Mouse (Mus musculus) liver, embryonic 11.5 days (tissue): ENCODE measurements around the gene Msln. TPM values are rescaled to one million over a fixed set of nuclear protein-coding genes. Genes with fewer than 3 reads are reported as not detected.

Source experiments
- ATAC-seq: fragments of 200-750 bp; cut with Nextera tagmentation; replicated peaks from 2 replicates; pipeline ENCODE4 v1.8.0; 2017; ENCODE audit warnings: moderate number of reproducible peaks, mild to moderate bottlenecking, moderate TSS enrichment, moderate library complexity; ENCODE audit not compliant: low FRiP score
- DNase-seq: peaks from one replicate; pipeline ENCODE4 v3.0.0-alpha.2; 2017; ENCODE audit warnings: low spot score
- H3K27ac ChIP-seq: fragments of 300-500 bp; sonication (generic); 2 replicates; pipeline ENCODE4 v1.5.1; 2014; ENCODE audit warnings: mild to moderate bottlenecking, low read depth, low read length, control low read depth
- H3K27me3 ChIP-seq: fragments of 300-500 bp; sonication (generic); replicated peaks from 2 replicates; pipeline ENCODE4 v1.6.1; 2014; ENCODE audit warnings: low read length, mixed read lengths; ENCODE audit not compliant: control insufficient read depth, insufficient read depth
- H3K36me3 ChIP-seq: fragments of 300-500 bp; sonication (generic); 2 replicates; pipeline ENCODE4 v1.6.1; 2014; ENCODE audit warnings: mild to moderate bottlenecking, low read length, moderate library complexity, mixed read lengths; ENCODE audit not compliant: control insufficient read depth, insufficient read depth
- H3K4me1 ChIP-seq: fragments of 300-500 bp; sonication (generic); replicated peaks from 2 replicates; pipeline ENCODE4 v1.6.1; 2014; ENCODE audit warnings: low read length, mixed read lengths; ENCODE audit not compliant: control insufficient read depth, insufficient read depth
- H3K4me2 ChIP-seq: fragments of 300-500 bp; sonication (generic); 2 replicates; pipeline ENCODE4 v1.6.1; 2014; ENCODE audit warnings: mild to moderate bottlenecking, control low read depth, moderate library complexity
- H3K4me3 ChIP-seq: fragments of 300-500 bp; sonication (generic); 2 replicates; pipeline ENCODE4 v1.5.1; 2014; ENCODE audit warnings: low read depth, low read length, control low read depth
- H3K9ac ChIP-seq: fragments of 300-500 bp; sonication (generic); 2 replicates; pipeline ENCODE4 v1.6.1; 2014; ENCODE audit warnings: low read depth, low read length, control low read depth
- H3K9me3 ChIP-seq: fragments of 300-500 bp; sonication (generic); 2 replicates; pipeline ENCODE4 v1.6.1; 2016; ENCODE audit warnings: low read length, inconsistent platforms, mixed read lengths; ENCODE audit not compliant: control insufficient read depth
- WGBS: fragments of 180-500 bp; shearing (Covaris S2); extraction: QIAGEN DNeasy Blood & Tissue Kit; methylation state at CpG from one replicate; pipeline ENCODE4 v1.1.7; 2014; 5-methylcytosine and 5-hydroxymethylcytosine counted together
- polyA plus RNA-seq: library from polyadenylated mRNA; unstranded; fragments of >200 nt; fragmentation: Nextera tagmentation; extraction: Ambion mirVana; gene quantifications from 2 replicates; pipeline ENCODE4 v1.2.1, GENCODE M21; 2014

Gene Msln
- polyA plus RNA-seq, 1 experiment from 2014 or later = 0.55 TPM

GRCm38 (mm10) chr17:25792615-25793014 is 38.4 kb upstream of the Msln start, which contains the start of gene Fam173a:
TSS of gene Fam173a (minus strand) at chr17:25792901.
- DNase-seq (peak; percentile 71), ATAC-seq (peak; percentile 46; the same call in 1 of the 2 replicates)
- Histone ChIP-seq H3K36me3 (no peaks in the 10 kb centered on the region; the same call in 1 of the 2 replicates), H3K27ac (peak within 1 kb of the TSS; percentile 94), H3K4me3 (peak within 1 kb of the TSS; percentile 85), H3K9ac (peak within 1 kb of the TSS; percentile 81), H3K9me3 (no peaks in the 10 kb centered on the region), H3K27me3 (no peaks in the 10 kb centered on the region), H3K4me1 (peaks cover 32% of the 10 kb centered on the region), H3K4me2 (peak within 1 kb of the TSS; percentile 82)
- 1% methylated on average over 14 of the region's 14 CpGs for WGBS

- H3K4me3 ChIP-seq = peak overlapping the region; percentile 85
- H3K9ac ChIP-seq = peak overlapping the region; percentile 81
- H3K4me1 ChIP-seq = peaks cover 28% of the 10 kb centered on the region
- peak overlapping the region; percentile 82 for H3K4me2 ChIP-seq
- H3K27ac ChIP-seq = peak overlapping the region; percentile 94
- no peaks in the 10 kb centered on the region for H3K27me3 ChIP-seq
- H3K36me3 ChIP-seq = no peaks in the 10 kb centered on the region; the same call in 1 of the 2 replicates
- WGBS = under 1% methylated on average over 45 of the region's 45 CpGs
- peak; percentile 69 for ATAC-seq
- DNase-seq = peak; percentile 86
- no peaks in the 10 kb centered on the region for H3K9me3 ChIP-seq
These were observed 37.8 kb upstream of the Msln start for GRCm38 (mm10) chr17:25791843-25792527.

- Histone ChIP-seq H3K9ac (peak overlapping the region; percentile 81), H3K36me3 (no peaks in the 10 kb centered on the region; the same call in 1 of the 2 replicates), H3K9me3 (no peaks in the 10 kb centered on the region), H3K4me1 (peaks cover 28% of the 10 kb centered on the region), H3K27ac (peak overlapping the region; percentile 94), H3K4me3 (peak overlapping the region; percentile 85), H3K27me3 (no peaks in the 10 kb centered on the region), H3K4me2 (peak overlapping the region; percentile 82)
- 30% methylated on average over 19 of the region's 19 CpGs for WGBS
- ATAC-seq = no peak; the same call in 1 of the 2 replicates
- DNase-seq = no peak
These were observed 37.2 kb upstream of the Msln start for GRCm38 (mm10) chr17:25791320-25791842.

- H3K9ac ChIP-seq = no peak overlapping the region
- H3K4me3 ChIP-seq = no peak overlapping the region
- H3K27me3 ChIP-seq = no peaks in the 10 kb centered on the region
- no peaks in the 10 kb centered on the region for H3K9me3 ChIP-seq
- no peak overlapping the region for H3K4me2 ChIP-seq
- ATAC-seq = no peak
- DNase-seq = no peak
- 91% methylated on average over 9 of the region's 9 CpGs for WGBS
- no peak overlapping the region for H3K27ac ChIP-seq
- H3K36me3 ChIP-seq = peaks cover 11% of the 10 kb centered on the region
- peaks cover 20% of the 10 kb centered on the region for H3K4me1 ChIP-seq
These were observed 32.8 kb upstream of the Msln start for GRCm38 (mm10) chr17:25786781-25787504.

GRCm38 (mm10) chr17:25786280-25786679 is 32.1 kb upstream of the Msln start, which contains the start of gene Ccdc78:
TSS of gene Ccdc78 (plus strand) at chr17:25786580.
- Histone ChIP-seq H3K4me3 (peak within 1 kb of the TSS; percentile 73), H3K4me1 (peaks cover 17% of the 10 kb centered on the region), H3K36me3 (peaks cover 16% of the 10 kb centered on the region), H3K27ac (peak within 1 kb of the TSS; percentile 73), H3K9me3 (no peaks in the 10 kb centered on the region), H3K4me2 (peak within 1 kb of the TSS; percentile 92), H3K9ac (peak within 1 kb of the TSS; percentile 76), H3K27me3 (no peaks in the 10 kb centered on the region)
- ATAC-seq (no peak), DNase-seq (no peak)
- 74% methylated on average over 3 of the region's 3 CpGs for WGBS

- peak within 1 kb of the TSS; percentile 73 for H3K27ac ChIP-seq
- WGBS = under 1% methylated on average over 23 of the region's 23 CpGs
- H3K9ac ChIP-seq = peak within 1 kb of the TSS; percentile 76
- H3K9me3 ChIP-seq = no peaks in the 10 kb centered on the region
- DNase-seq = peak; percentile 96
- peaks cover 22% of the 10 kb centered on the region for H3K36me3 ChIP-seq
- ATAC-seq = peak; percentile 78
- H3K27me3 ChIP-seq = no peaks in the 10 kb centered on the region
- H3K4me3 ChIP-seq = peak within 1 kb of the TSS; percentile 73
- H3K4me2 ChIP-seq = peak within 1 kb of the TSS; percentile 92
- H3K4me1 ChIP-seq = peaks cover 9% of the 10 kb centered on the region
These were observed 31.1 kb upstream of the Msln start, which contains the start of gene Haghl for GRCm38 (mm10) chr17:25785281-25785745. TSS of gene Haghl (minus strand) at chr17:25785673.

GRCm38 (mm10) chr17:25783861-25784574 is 29.8 kb upstream of the Msln start:
- WGBS = 82% methylated on average over 15 of the region's 15 CpGs
- Histone ChIP-seq H3K27ac (no peak overlapping the region), H3K4me1 (peaks cover 9% of the 10 kb centered on the region), H3K9me3 (no peaks in the 10 kb centered on the region), H3K9ac (peak overlapping the region; percentile 76), H3K4me2 (peak overlapping the region; percentile 92), H3K27me3 (no peaks in the 10 kb centered on the region), H3K4me3 (peak overlapping the region; percentile 73), H3K36me3 (peaks cover 24% of the 10 kb centered on the region)
- DNase-seq = no peak
- no peak for ATAC-seq

GRCm38 (mm10) chr17:25783086-25783485 is 28.9 kb upstream of the Msln start:
- Histone ChIP-seq H3K36me3 (peaks cover 26% of the 10 kb centered on the region), H3K9me3 (no peaks in the 10 kb centered on the region), H3K4me1 (peaks cover 9% of the 10 kb centered on the region), H3K4me2 (no peak overlapping the region), H3K4me3 (no peak overlapping the region), H3K9ac (no peak overlapping the region), H3K27me3 (no peaks in the 10 kb centered on the region), H3K27ac (no peak overlapping the region)
- 85% methylated on average over 7 of the region's 7 CpGs for WGBS
- DNase-seq = no peak
- no peak for ATAC-seq
